Mouse (Mus musculus) leukemia stem cell, adult 10-12 weeks (primary cell): ENCODE data around the gene Obox7. TPM values are rescaled to one million over a fixed set of nuclear protein-coding genes. Genes with fewer than 3 reads are reported as not detected.

Source experiments
- polyA plus RNA-seq: library from polyadenylated mRNA; stranded (reverse); fragments of >175 nt; gene quantifications from 2 replicates; pipeline ENCODE4 v1.2.3, GENCODE M21; 2012; ENCODE audit warnings: low replicate concordance

Obox7 gene
- not detected in 2 replicates for polyA plus RNA-seq

GRCm38 (mm10) chr7:14659196-14659595, at the start of gene Obox7:
Gene Obox7, plus strand, starts transcription at chr7:14659496.

Other genes starting within 250 kb of the Obox7 start
- not detected in 2 replicates for gene Sult2a8, start 212.7 kb upstream of the Obox7 start, polyA plus RNA-seq
- not detected in 2 replicates for gene Sult2a7, start 165.3 kb upstream of the Obox7 start, polyA plus RNA-seq
- gene Vmn1r90, start 96.0 kb upstream of the Obox7 start, polyA plus RNA-seq, result not detected in 2 replicates